Mouse (Mus musculus): ENCODE measurements around the gene Cep97.
"Not testable (repeated sequence)": the region's sequence is repeated elsewhere in the genome, so short reads cannot be mapped to it uniquely, and the experiment has no call there.

Cep97 gene

DNA sequence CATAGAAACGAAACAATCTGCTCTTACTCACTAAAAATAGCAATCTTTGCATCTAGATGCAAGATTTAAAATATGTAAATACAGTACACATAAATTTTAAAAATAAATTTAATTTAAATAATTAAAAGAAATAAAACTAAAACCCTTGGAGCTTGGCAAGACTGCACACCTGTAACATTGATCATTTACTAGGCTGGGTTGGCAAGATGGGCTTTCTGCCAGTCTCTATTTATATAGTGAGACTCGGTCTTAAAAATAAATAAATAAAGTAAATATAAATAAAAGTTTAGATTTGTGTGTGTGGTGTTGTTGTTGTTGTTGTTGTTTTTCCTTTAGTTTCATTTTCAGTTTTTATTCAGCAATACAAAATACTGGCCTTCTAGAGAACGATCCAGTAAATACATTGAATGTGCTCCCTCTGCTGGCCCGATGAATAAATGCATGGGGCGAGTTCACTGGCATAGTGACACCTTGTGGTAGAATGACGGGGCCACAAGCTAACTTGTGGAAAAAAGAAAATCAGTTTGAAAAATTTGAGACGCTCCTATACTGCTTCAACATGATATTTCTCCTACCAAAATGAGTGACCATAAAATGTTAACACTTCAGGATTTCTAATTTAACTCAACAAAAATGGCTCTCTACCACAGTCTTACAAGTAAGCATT, 71.4 kb downstream of the Cep97 start:
- Histone ChIP-seq H3K27me3 (ENCODE audit: insufficient read depth, low read length) (peaks cover 14% of the 10 kb centered on the region), H3K4me1 (replicated peaks; ENCODE audit: low read depth, low read length) (peaks cover 15% of the 10 kb centered on the region), H3K4me3 (replicated peaks; ENCODE audit: low read length) (no peak overlapping the region), H3K9me3 (ENCODE audit: low read length) (no peaks in the 10 kb centered on the region), H3K36me3 (ENCODE audit: insufficient read depth, low read length) (no peaks in the 10 kb centered on the region)
- TF ChIP-seq CTCF (conservative IDR thresholded peaks at IDR 0.05; ENCODE audit: low read length), result peak; percentile 99
- TF ChIP-seq POU5F1 (IDR thresholded peaks at IDR 0.05; ENCODE audit: borderline replicate concordance, low read length), result no peak
- TF ChIP-seq NANOG (IDR thresholded peaks at IDR 0.05; ENCODE audit: borderline replicate concordance, low read length), result no peak

DNA sequence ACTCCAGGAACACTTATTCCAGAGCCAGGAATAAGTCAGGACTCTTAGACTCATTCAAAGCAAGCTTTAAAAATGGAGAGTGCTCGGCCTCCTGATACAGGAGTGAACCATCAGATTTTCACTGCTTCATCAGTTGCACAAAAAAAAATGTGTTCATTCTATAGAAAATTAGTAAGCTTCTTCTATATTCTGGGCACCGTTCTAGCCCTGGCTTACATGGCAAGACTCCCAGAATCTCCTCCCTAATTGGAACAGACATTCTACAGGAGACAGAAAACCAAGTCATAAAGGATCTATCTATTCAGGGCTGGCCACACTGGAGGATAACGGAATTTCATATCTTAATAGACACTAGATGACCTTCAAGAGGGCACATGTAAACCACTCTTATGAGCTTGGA, 73.6 kb downstream of the Cep97 start:
- no peak for TF ChIP-seq NANOG (IDR thresholded peaks at IDR 0.05; ENCODE audit: borderline replicate concordance, low read length)
- no peak for TF ChIP-seq CTCF (conservative IDR thresholded peaks at IDR 0.05; ENCODE audit: low read length)
- TF ChIP-seq POU5F1 (IDR thresholded peaks at IDR 0.05; ENCODE audit: borderline replicate concordance, low read length), result no peak
- H3K9me3 ChIP-seq (ENCODE audit: low read length), result peaks cover 4% of the 10 kb centered on the region; the same call in 1 of the 2 replicates
- no peak overlapping the region for H3K4me3 ChIP-seq (replicated peaks; ENCODE audit: low read length)
- no peaks in the 10 kb centered on the region for H3K36me3 ChIP-seq (ENCODE audit: insufficient read depth, low read length)
- peaks cover 10% of the 10 kb centered on the region for H3K4me1 ChIP-seq (replicated peaks; ENCODE audit: low read depth, low read length)
- H3K27me3 ChIP-seq (ENCODE audit: insufficient read depth, low read length), result peaks cover 7% of the 10 kb centered on the region; the same call in 1 of the 2 replicates

DNA sequence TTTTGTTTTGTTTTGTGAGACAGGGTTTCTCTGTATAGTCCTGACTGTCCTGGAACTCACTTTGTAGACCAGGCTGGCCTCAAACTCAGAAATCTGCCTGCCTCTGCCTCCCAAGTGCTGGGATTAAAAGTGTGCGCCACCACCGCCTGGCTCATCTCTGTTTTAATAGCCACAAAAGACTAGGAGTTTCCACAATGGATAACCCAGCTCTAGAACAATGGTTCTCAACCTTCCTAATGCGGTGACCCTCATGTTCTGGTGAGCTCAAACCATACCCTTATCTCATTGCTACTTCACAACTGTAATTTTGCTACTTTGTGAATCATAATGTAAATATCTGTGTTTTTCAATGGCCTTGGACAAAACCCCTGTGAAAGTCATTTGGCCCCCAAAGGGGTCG, 75.2 kb downstream of the Cep97 start:
- not testable (repeated sequence) for H3K9me3 ChIP-seq (ENCODE audit: low read length); H3K27me3 ChIP-seq (ENCODE audit: insufficient read depth, low read length); H3K4me1 ChIP-seq (replicated peaks; ENCODE audit: low read depth, low read length); H3K36me3 ChIP-seq (ENCODE audit: insufficient read depth, low read length); H3K4me3 ChIP-seq (replicated peaks; ENCODE audit: low read length)

DNA sequence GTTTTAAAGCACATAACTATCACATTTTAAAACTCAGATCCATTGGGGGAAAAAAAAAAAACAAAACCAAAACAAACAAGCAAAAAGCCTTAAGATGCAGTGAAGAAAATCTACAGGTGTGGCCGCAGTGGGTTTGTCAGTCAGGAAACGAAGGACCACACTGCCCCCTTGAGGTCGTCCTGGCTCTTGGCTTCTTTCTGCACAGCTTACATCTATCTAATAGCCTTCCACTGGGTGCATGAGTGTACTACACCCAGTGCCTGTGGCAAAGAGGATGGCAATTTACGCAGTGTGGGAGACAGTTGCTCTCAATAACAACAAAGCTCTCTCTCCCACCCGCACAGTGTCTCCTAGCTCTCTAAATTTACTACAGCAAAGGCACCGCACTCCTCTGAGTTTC, 76.2 kb downstream of the Cep97 start:
- Histone ChIP-seq H3K4me1 (replicated peaks; ENCODE audit: low read depth, low read length) (0 out of 2 replicates have a peak, but pooled peaks cover 3% of the 10 kb centered on the region), H3K4me3 (replicated peaks; ENCODE audit: low read length) (no peak overlapping the region), H3K36me3 (ENCODE audit: insufficient read depth, low read length) (no peaks in the 10 kb centered on the region), H3K27me3 (ENCODE audit: insufficient read depth, low read length) (no peaks in the 10 kb centered on the region), H3K9me3 (ENCODE audit: low read length) (peaks cover 4% of the 10 kb centered on the region; the same call in 1 of the 2 replicates)
- TF ChIP-seq POU5F1 (IDR thresholded peaks at IDR 0.05; ENCODE audit: borderline replicate concordance, low read length) (no peak), CTCF (conservative IDR thresholded peaks at IDR 0.05; ENCODE audit: low read length) (peak; percentile 62)

DNA sequence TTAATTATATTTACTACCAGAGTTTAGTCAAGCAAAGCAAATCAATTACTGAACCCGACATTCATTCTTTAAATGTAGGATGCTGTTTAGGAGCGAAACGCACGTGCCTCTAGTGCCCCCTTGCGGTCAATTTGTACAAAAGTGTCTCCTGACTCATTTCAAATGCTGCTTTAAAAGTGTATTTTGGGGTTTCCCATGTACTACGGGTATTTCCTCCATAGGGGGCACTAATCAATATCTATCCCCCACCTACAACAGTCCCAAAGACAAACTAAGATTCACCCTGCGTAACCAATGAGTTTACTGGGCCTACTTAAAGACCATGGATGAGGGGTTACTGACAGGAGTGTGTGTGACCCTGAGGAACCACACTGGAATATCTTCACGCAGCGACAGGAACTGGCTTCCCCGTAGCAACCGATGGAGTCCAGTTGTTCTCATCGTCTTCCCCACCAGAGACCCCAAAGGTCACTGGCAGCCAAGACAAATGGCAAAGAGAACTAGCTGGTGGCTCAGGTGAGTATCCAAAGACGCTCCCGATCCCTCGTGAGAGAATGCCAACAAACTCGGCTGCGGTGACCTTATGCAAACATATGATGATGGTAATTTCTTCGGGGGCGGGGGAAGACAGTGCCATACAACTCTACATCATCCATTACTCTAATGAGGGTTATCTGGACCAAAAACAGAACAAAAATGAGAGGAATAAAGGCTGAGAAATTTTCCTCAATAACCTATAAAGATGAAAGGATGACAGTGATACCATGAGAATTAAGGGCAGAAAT, 81.5 kb downstream of the Cep97 start:
- H3K4me1 ChIP-seq (replicated peaks; ENCODE audit: low read depth, low read length), result peaks cover 11% of the 10 kb centered on the region; the same call in 1 of the 2 replicates
- TF ChIP-seq NANOG (IDR thresholded peaks at IDR 0.05; ENCODE audit: borderline replicate concordance, low read length) (no peak), POU5F1 (IDR thresholded peaks at IDR 0.05; ENCODE audit: borderline replicate concordance, low read length) (no peak), CTCF (conservative IDR thresholded peaks at IDR 0.05; ENCODE audit: low read length) (peak; percentile 79)
- H3K4me3 ChIP-seq (replicated peaks; ENCODE audit: low read length), result no peak overlapping the region
- peaks cover 4% of the 10 kb centered on the region; the same call in 1 of the 2 replicates for H3K9me3 ChIP-seq (ENCODE audit: low read length)
- no peaks in the 10 kb centered on the region for H3K27me3 ChIP-seq (ENCODE audit: insufficient read depth, low read length)
- no peaks in the 10 kb centered on the region for H3K36me3 ChIP-seq (ENCODE audit: insufficient read depth, low read length)

DNA sequence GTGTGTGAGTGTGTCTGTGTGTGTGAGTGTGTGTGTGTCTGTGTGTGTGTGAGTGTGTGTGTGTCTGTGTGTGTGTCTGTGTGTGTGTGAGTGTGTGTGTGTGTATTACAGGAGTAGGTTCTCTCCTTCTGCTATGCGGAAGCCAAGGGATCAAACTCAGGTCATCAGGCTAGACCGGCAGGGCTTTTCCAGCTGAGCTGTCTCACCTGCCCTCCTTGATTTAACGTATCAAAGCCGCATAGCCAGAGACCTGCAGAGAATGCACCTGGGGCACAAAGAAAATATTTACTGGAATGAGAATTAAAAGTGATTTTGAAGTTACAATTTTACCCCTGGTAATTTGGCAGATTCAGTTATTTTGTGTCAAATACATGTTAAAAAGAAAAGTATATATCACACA, 82.1 kb downstream of the Cep97 start:
- peaks cover 4% of the 10 kb centered on the region; the same call in 1 of the 2 replicates for H3K9me3 ChIP-seq (ENCODE audit: low read length)
- peaks cover 11% of the 10 kb centered on the region; the same call in 1 of the 2 replicates for H3K4me1 ChIP-seq (replicated peaks; ENCODE audit: low read depth, low read length)
- H3K27me3 ChIP-seq (ENCODE audit: insufficient read depth, low read length), result no peaks in the 10 kb centered on the region
- no peak overlapping the region for H3K4me3 ChIP-seq (replicated peaks; ENCODE audit: low read length)
- no peaks in the 10 kb centered on the region for H3K36me3 ChIP-seq (ENCODE audit: insufficient read depth, low read length)
- no peak for TF ChIP-seq POU5F1 (IDR thresholded peaks at IDR 0.05; ENCODE audit: borderline replicate concordance, low read length)
- TF ChIP-seq CTCF (conservative IDR thresholded peaks at IDR 0.05; ENCODE audit: low read length), result no peak

DNA sequence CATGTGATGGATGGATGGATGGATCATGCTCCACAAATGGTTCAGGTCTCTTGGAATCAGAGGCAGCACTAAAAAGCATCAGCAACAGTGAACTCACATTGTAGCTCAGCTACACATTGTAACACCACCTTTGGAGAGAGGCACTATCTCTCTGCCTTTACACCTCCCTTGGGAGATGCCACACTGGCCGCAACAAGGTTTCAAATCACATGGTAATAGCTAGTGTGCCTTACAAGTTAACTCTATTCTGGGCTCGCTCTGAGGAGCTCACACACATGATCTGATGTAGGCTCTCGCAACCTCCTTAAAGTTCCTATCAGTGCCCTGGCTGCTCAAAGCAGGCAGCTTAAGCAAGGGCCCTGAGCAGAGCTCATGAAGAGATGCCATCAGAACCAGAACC, 84.2 kb downstream of the Cep97 start:
- TF ChIP-seq POU5F1 (IDR thresholded peaks at IDR 0.05; ENCODE audit: borderline replicate concordance, low read length) (no peak), CTCF (conservative IDR thresholded peaks at IDR 0.05; ENCODE audit: low read length) (no peak), NANOG (IDR thresholded peaks at IDR 0.05; ENCODE audit: borderline replicate concordance, low read length) (no peak)

More for the DNA sequence above, 84.2 kb downstream of the Cep97 start:
- H3K4me3 ChIP-seq (replicated peaks; ENCODE audit: low read length), result no peak overlapping the region
- H3K4me1 ChIP-seq (replicated peaks; ENCODE audit: low read depth, low read length), result peaks cover 11% of the 10 kb centered on the region; the same call in 1 of the 2 replicates
- no peaks in the 10 kb centered on the region for H3K36me3 ChIP-seq (ENCODE audit: insufficient read depth, low read length)
- H3K27me3 ChIP-seq (ENCODE audit: insufficient read depth, low read length), result no peaks in the 10 kb centered on the region
- H3K9me3 ChIP-seq (ENCODE audit: low read length), result no peaks in the 10 kb centered on the region
